Mouse (Mus musculus) frontal cortex, adult (tissue): Measurements from ENCODE around the gene Afg1l.
A peak's percentile ranks its signal among the peaks of the same experiment; 100 is the strongest.

ENCODE experiments used
- ATAC-seq: cut with Nextera tagmentation; 2 replicates; pipeline ENCODE4 v1.9.2; 2017; ENCODE audit warnings: mild to moderate bottlenecking, moderate library complexity, mixed read lengths; ENCODE audit not compliant: low TSS enrichment

Afg1l gene

GRCm38 (mm10) chr10:42383708-42384107, 94.7 kb downstream of the Afg1l start:
- ATAC-seq, result no peak

GRCm38 (mm10) chr10:42364216-42364615, 114.1 kb downstream of the Afg1l start:
- ATAC-seq, result no peak

GRCm38 (mm10) chr10:42355980-42356379, 122.4 kb downstream of the Afg1l start:
- 0 out of 2 replicates have a peak, but pooled peaks have one; percentile 27 for ATAC-seq

GRCm38 (mm10) chr10:42347986-42348385, 130.4 kb downstream of the Afg1l start:
- no peak for ATAC-seq

- ATAC-seq, result peak; percentile 76
Measured at GRCm38 (mm10) chr10:42347127-42347526, 131.2 kb downstream of the Afg1l start.

- 0 out of 2 replicates have a peak, but pooled peaks have one; percentile 19 for ATAC-seq
Measured at GRCm38 (mm10) chr10:42346179-42346877, 132.0 kb downstream of the Afg1l start.

GRCm38 (mm10) chr10:42342714-42343113, 135.7 kb downstream of the Afg1l start:
- ATAC-seq, result no peak

- ATAC-seq, result no peak
Measured at GRCm38 (mm10) chr10:42341815-42342457, 136.4 kb downstream of the Afg1l start.

- no peak for ATAC-seq
Measured at GRCm38 (mm10) chr10:42340426-42340793, 138.0 kb downstream of the Afg1l start.

GRCm38 (mm10) chr10:42339773-42340425, 138.5 kb downstream of the Afg1l start:
- ATAC-seq, result no peak

GRCm38 (mm10) chr10:42338456-42338855, 139.9 kb downstream of the Afg1l start:
- no peak for ATAC-seq

GRCm38 (mm10) chr10:42327576-42327975, 150.8 kb downstream of the Afg1l start:
- peak; percentile 59; the same call in 1 of the 2 replicates for ATAC-seq

GRCm38 (mm10) chr10:42325305-42325704, 153.1 kb downstream of the Afg1l start:
- ATAC-seq, result no peak

GRCm38 (mm10) chr10:42323978-42324377, 154.4 kb downstream of the Afg1l start:
- ATAC-seq, result no peak

GRCm38 (mm10) chr10:42313222-42313786, 165.1 kb downstream of the Afg1l start:
- no peak for ATAC-seq

GRCm38 (mm10) chr10:42312557-42312956, 165.8 kb downstream of the Afg1l start:
- no peak for ATAC-seq

GRCm38 (mm10) chr10:42308687-42308987, 169.7 kb downstream of the Afg1l start:
- peak; percentile 41; the same call in 1 of the 2 replicates for ATAC-seq

- ATAC-seq, result peak; percentile 81
Measured at GRCm38 (mm10) chr10:42307980-42308686, 170.2 kb downstream of the Afg1l start.

- no peak for ATAC-seq
Measured at GRCm38 (mm10) chr10:42306422-42306821, 171.9 kb downstream of the Afg1l start.

GRCm38 (mm10) chr10:42300805-42301204, 177.6 kb downstream of the Afg1l start:
- no peak for ATAC-seq

- no peak for ATAC-seq
Measured at GRCm38 (mm10) chr10:42299967-42300366, 178.4 kb downstream of the Afg1l start.

GRCm38 (mm10) chr10:42299426-42299825, 178.9 kb downstream of the Afg1l start:
- ATAC-seq, result no peak
